Mouse (Mus musculus) adrenal gland, postnatal 36 days (tissue): Measurements from ENCODE around the gene Ptpn11. TPM values are rescaled to one million over a fixed set of nuclear protein-coding genes. Genes with fewer than 3 reads are reported as not detected.
A peak's percentile ranks its signal among the peaks of the same experiment; 100 is the strongest.
"Not testable (repeated sequence)": the region's sequence is repeated elsewhere in the genome, so short reads cannot be mapped to it uniquely, and the experiment has no call there.

Experiments
- DNase-seq, 2 experiments: peaks; one replicate each; pipeline ENCODE4 v3.0.0; 2021; ENCODE audit warnings: mixed read lengths in 1 of 2
- long read RNA-seq, 2 experiments: library from polyadenylated mRNA; stranded (forward); transcript quantifications; one replicate each; pipeline ENCODE4 v2.0.0; 2021; ENCODE audit warnings: borderline sequencing depth in 2 of 2
- total RNA-seq, 2 experiments: library from RNA; stranded (reverse); gene quantifications; 2 replicates each; pipeline ENCODE4 v1.2.3; 2021

Ptpn11 gene
- 100 to 1,000 TPM; 100 to 135 TPM for total RNA-seq
- long read RNA-seq, experiment 1, full-length matches to known transcripts: 3 of 21 reads
- long read RNA-seq, experiment 1, partial matches to known transcripts: 13 of 21 reads
- long read RNA-seq, experiment 1, other reads (novel, unspliced or antisense): 5 of 21 reads
- long read RNA-seq, experiment 2, full-length matches to known transcripts: 4 of 6 reads
- long read RNA-seq, experiment 2, partial matches to known transcripts: 0 of 6 reads
- long read RNA-seq, experiment 2, other reads (novel, unspliced or antisense): 2 of 6 reads

- DNase-seq: peak; percentile 89 to 93
Measured at GRCm38 (mm10) chr5:121190836-121191583, at the start of gene Ptpn11. Gene Ptpn11, minus strand, starts transcription at chr5:121191397.

- no peak for DNase-seq
Measured at GRCm38 (mm10) chr5:121239846-121240245, 48.6 kb upstream of the Ptpn11 start.

GRCm38 (mm10) chr5:121238208-121238607 lies 47.0 kb upstream of the Ptpn11 start:
- DNase-seq: no peak

GRCm38 (mm10) chr5:121236171-121236570 lies 45.0 kb upstream of the Ptpn11 start:
- no peak for DNase-seq

GRCm38 (mm10) chr5:121233726-121234125 lies 42.5 kb upstream of the Ptpn11 start:
- DNase-seq: no peak

GRCm38 (mm10) chr5:121232789-121233188 lies 41.6 kb upstream of the Ptpn11 start:
- DNase-seq: no peak

GRCm38 (mm10) chr5:121230811-121231210 lies 39.6 kb upstream of the Ptpn11 start:
- DNase-seq: no peak

GRCm38 (mm10) chr5:121229182-121229581 lies 38.0 kb upstream of the Ptpn11 start:
- DNase-seq: no peak

GRCm38 (mm10) chr5:121227330-121227729 lies 36.1 kb upstream of the Ptpn11 start:
- not testable (repeated sequence) for DNase-seq

GRCm38 (mm10) chr5:121226845-121227244 lies 35.6 kb upstream of the Ptpn11 start:
- DNase-seq: no peak

GRCm38 (mm10) chr5:121226406-121226805 lies 35.2 kb upstream of the Ptpn11 start:
- DNase-seq: no peak

- DNase-seq: no peak
Measured at GRCm38 (mm10) chr5:121225854-121226253, 34.7 kb upstream of the Ptpn11 start.

GRCm38 (mm10) chr5:121224856-121225255 lies 33.7 kb upstream of the Ptpn11 start:
- DNase-seq: no peak

- not testable (repeated sequence) for DNase-seq
Measured at GRCm38 (mm10) chr5:121224020-121224419, 32.8 kb upstream of the Ptpn11 start.

- no peak for DNase-seq
Measured at GRCm38 (mm10) chr5:121221328-121221850, 30.2 kb upstream of the Ptpn11 start.

- peak; percentile 13 to 45 for DNase-seq
Measured at GRCm38 (mm10) chr5:121220732-121221301, 29.6 kb upstream of the Ptpn11 start.

GRCm38 (mm10) chr5:121219980-121220731 lies 29.0 kb upstream of the Ptpn11 start, which contains the start of gene Hectd4:
Gene Hectd4, plus strand, starts transcription at chr5:121220219.
- DNase-seq: peak; percentile 99

- DNase-seq: no peak
Measured at GRCm38 (mm10) chr5:121219190-121219589, 28.0 kb upstream of the Ptpn11 start.

- DNase-seq: no peak
Measured at GRCm38 (mm10) chr5:121217313-121217634, 26.1 kb upstream of the Ptpn11 start.

- not testable (repeated sequence) for DNase-seq
Measured at GRCm38 (mm10) chr5:121216584-121217312, 25.6 kb upstream of the Ptpn11 start.

GRCm38 (mm10) chr5:121216126-121216446 lies 24.9 kb upstream of the Ptpn11 start:
- peak; percentile 64 to 76 for DNase-seq
